Mouse (Mus musculus) lung, adult 2 months (tissue): Measurements from ENCODE around the gene Defb21.

ENCODE experiments used
- CTCF ChIP-seq: fragments of 200-500 bp; IDR thresholded peaks from 2 replicates; pipeline ENCODE4 v1.5.1; 2011; ENCODE audit warnings: mild to moderate bottlenecking, low read length, control low read depth; ENCODE audit not compliant: insufficient read depth
- POLR2A ChIP-seq: fragments of 200-500 bp; IDR thresholded peaks from 2 replicates; pipeline ENCODE4 v1.6.1; 2011; ENCODE audit warnings: low read depth, mild to moderate bottlenecking, control low read depth, low read length, borderline replicate concordance; ENCODE audit errors: extremely low read depth

GRCm38 (mm10) chr2:152620367-152621134 lies 48.0 kb downstream of the Defb21 start:
- TF ChIP-seq POLR2A (no peak), CTCF (no peak)
